Comparison of ENCODE assay signal across 16 mouse cellular contexts in genomic region chr7:107702461-107703380, GRCm38 (mm10). TPM values are rescaled to one million over a fixed set of nuclear protein-coding genes. Genes with fewer than 3 reads are reported as not detected.
DNase-seq lines count a peak whose midpoint lies in the region; ATAC-seq lines count a peak whose summit lies in the region.
"Had no signal": no experiment of that assay in that cellular context is flagged by ENCODE, and none has a peak within 500 bp of the region (broad histone marks: within the 10 kb centered on the region; RNA-seq: fewer than 3 reads in every experiment).

No protein-coding gene starts in this region.

- H3K4me3 ChIP-seq in intestine, embryonic 15.5 days (replicated peaks): no peak overlapping the region
- H3K4me3 ChIP-seq in liver, embryonic 12.5 days: no peak overlapping the region
- H3K4me3 ChIP-seq in hindbrain, embryonic 10.5 days: no peak overlapping the region
- H3K4me3 ChIP-seq: hindbrain, embryonic 13.5 days; kidney, embryonic 15.5 days; left cerebral cortex, adult 2 months; midbrain, embryonic 10.5 days had no signal

- no peak overlapping the region; the same call in 1 of the 2 replicates for H3K4me2 ChIP-seq in intestine, embryonic 15.5 days (replicated peaks)
- H3K4me2 ChIP-seq in liver, embryonic 12.5 days: no peak overlapping the region
- H3K4me2 ChIP-seq: hindbrain, embryonic 13.5 days; kidney, embryonic 15.5 days; lung, embryonic 14.5 days had no signal

- peak; percentile 9 for DNase-seq in 3T3-L1 (ENCODE audit: low read depth, low spot score)
- DNase-seq in T-cell, adult 2 months (ENCODE audit: low spot score): peak; percentile 8
- peak; percentile 36 for DNase-seq in splenic B cell, adult 2 months (ENCODE audit: low read depth, low spot score)
- DNase-seq in spleen, postnatal 14 days (ENCODE audit: low spot score in 2 of 2): no peak
- DNase-seq in hindbrain, embryonic 10.5 days (ENCODE audit: low spot score): no peak
- DNase-seq: cerebellum, adult 9-11 months; lung, embryonic 14.5 days; retina, postnatal 1 day had no signal

- ATAC-seq in intestine, embryonic 15.5 days: peak; percentile 71
- no peak for ATAC-seq in liver, embryonic 12.5 days
- ATAC-seq in erythroblast, adult 5-6 weeks (replicated peaks; ENCODE audit: low FRiP score, poor library complexity, severe bottlenecking): no peak

- peaks cover 4% of the 10 kb centered on the region; the same call in 1 of the 2 replicates for H3K36me3 ChIP-seq in intestine, embryonic 15.5 days
- H3K36me3 ChIP-seq in splenic B cell, adult 2 months (ENCODE audit: control insufficient read depth, insufficient read depth, low read length, poor library complexity, severe bottlenecking): no peaks in the 10 kb centered on the region
- no peaks in the 10 kb centered on the region for H3K36me3 ChIP-seq in liver, embryonic 12.5 days
- no peaks in the 10 kb centered on the region for H3K36me3 ChIP-seq in hindbrain, embryonic 10.5 days
- H3K36me3 ChIP-seq: hindbrain, embryonic 13.5 days; kidney, embryonic 15.5 days; midbrain, embryonic 10.5 days had no signal

- no peaks in the 10 kb centered on the region for H3K27me3 ChIP-seq in intestine, embryonic 15.5 days (replicated peaks)
- no peaks in the 10 kb centered on the region for H3K27me3 ChIP-seq in splenic B cell, adult 2 months (ENCODE audit: control insufficient read depth, insufficient read depth, low read length, poor library complexity, severe bottlenecking)
- no peaks in the 10 kb centered on the region for H3K27me3 ChIP-seq in liver, embryonic 12.5 days (replicated peaks)
- H3K27me3 ChIP-seq in hindbrain, embryonic 10.5 days (ENCODE audit: insufficient read depth, poor library complexity, severe bottlenecking): peaks cover 26% of the 10 kb centered on the region
- H3K27me3 ChIP-seq: kidney, embryonic 15.5 days had no signal

- no peaks in the 10 kb centered on the region for H3K9me3 ChIP-seq in intestine, embryonic 15.5 days
- H3K9me3 ChIP-seq in liver, embryonic 12.5 days (replicated peaks): no peaks in the 10 kb centered on the region
- no peaks in the 10 kb centered on the region for H3K9me3 ChIP-seq in hindbrain, embryonic 10.5 days
- H3K9me3 ChIP-seq: hindbrain, embryonic 13.5 days; kidney, embryonic 15.5 days; midbrain, embryonic 10.5 days had no signal

- 41% methylated on average over 13 of the region's 13 CpGs for WGBS in intestine, embryonic 15.5 days
- 60% methylated on average over 13 of the region's 13 CpGs for WGBS in liver, embryonic 12.5 days (ENCODE audit: insufficient replicate concordance)
- WGBS in hindbrain, embryonic 10.5 days: 67% methylated on average over 13 of the region's 13 CpGs

- H3K9ac ChIP-seq in intestine, embryonic 15.5 days: no peak overlapping the region
- H3K9ac ChIP-seq in liver, embryonic 12.5 days: no peak overlapping the region
- H3K9ac ChIP-seq: hindbrain, embryonic 13.5 days; kidney, embryonic 15.5 days; lung, embryonic 14.5 days had no signal

- no peak overlapping the region for H3K27ac ChIP-seq in intestine, embryonic 15.5 days
- no peak overlapping the region for H3K27ac ChIP-seq in liver, embryonic 12.5 days
- no peak overlapping the region for H3K27ac ChIP-seq in hindbrain, embryonic 10.5 days
- H3K27ac ChIP-seq: hindbrain, embryonic 13.5 days; kidney, embryonic 15.5 days; left cerebral cortex, adult 2 months; midbrain, embryonic 10.5 days had no signal

- H3K4me1 ChIP-seq in intestine, embryonic 15.5 days (replicated peaks): 0 out of 2 replicates have a peak, but pooled peaks cover 4% of the 10 kb centered on the region
- no peaks in the 10 kb centered on the region for H3K4me1 ChIP-seq in liver, embryonic 12.5 days
- peaks cover 6% of the 10 kb centered on the region for H3K4me1 ChIP-seq in hindbrain, embryonic 10.5 days (replicated peaks)

RNA-seq across cellular contexts. Expression of gene Cyb5r2, which starts 55.1 kb away (rescaled TPM):
- 0.14 and 0.15 TPM in 2 replicates for polyA plus RNA-seq in intestine, embryonic 15.5 days (2015; fragmentation: Nextera tagmentation; extraction: Ambion mirVana)
- polyA plus RNA-seq in liver, embryonic 12.5 days (2016; fragmentation: Nextera tagmentation; extraction: Ambion mirVana): 0.04 and 0.05 TPM in 2 replicates
- not detected in 2 replicates for total RNA-seq in erythroblast, adult 5-6 weeks (2015; ENCODE audit: low replicate concordance)
- total RNA-seq in erythroblast, adult 5-6 weeks (2017; ENCODE audit: low replicate concordance): 0.14 TPM in 1 of 2 replicates, not detected in the other
- polyA plus RNA-seq in hindbrain, embryonic 10.5 days (2016; fragmentation: Nextera tagmentation; extraction: Ambion mirVana): 0.46 and 0.51 TPM in 2 replicates
- total RNA-seq: left cerebral cortex, adult 2 months had no signal
- polyA plus RNA-seq: hindbrain, embryonic 13.5 days; kidney, embryonic 15.5 days; neural tube, embryonic 11.5 days had no signal

Comparison
In these comparisons a context has a peak if more than half of its experiments do, and no peak if none do; other contexts are left out.
1. DNase-seq: peak in 3T3-L1 (single experiment), T-cell, adult 2 months (single experiment) and splenic B cell, adult 2 months (single experiment); none in spleen, postnatal 14 days (0 of 2) and hindbrain, embryonic 10.5 days (single experiment).